Mouse (Mus musculus) cerebellum, adult 9-10 months (tissue): ENCODE measurements around the gene Rnf20.

Source experiments
- DNase-seq: peaks from one replicate; pipeline ENCODE4 v3.0.0; 2022

Rnf20 gene

GRCm38 (mm10) chr4:49661664-49662063 lies 29.9 kb downstream of the Rnf20 start:
- DNase-seq = no peak

GRCm38 (mm10) chr4:49662231-49662630 lies 30.4 kb downstream of the Rnf20 start:
- DNase-seq = no peak

- DNase-seq = no peak
These were observed 33.0 kb downstream of the Rnf20 start for GRCm38 (mm10) chr4:49664850-49665249.

- DNase-seq = no peak
These were observed 44.3 kb downstream of the Rnf20 start for GRCm38 (mm10) chr4:49676071-49676470.

- no peak for DNase-seq
These were observed 45.0 kb downstream of the Rnf20 start for GRCm38 (mm10) chr4:49676790-49677189.

- DNase-seq = no peak
These were observed 48.5 kb downstream of the Rnf20 start for GRCm38 (mm10) chr4:49680171-49680875.

GRCm38 (mm10) chr4:49681812-49682211 lies 50.0 kb downstream of the Rnf20 start, which contains the start of gene Ppp3r2:
Gene Ppp3r2 (minus strand): TSS chr4:49682024.
- DNase-seq = no peak

GRCm38 (mm10) chr4:49688594-49689288 lies 56.9 kb downstream of the Rnf20 start:
- peak; percentile 52 for DNase-seq

GRCm38 (mm10) chr4:49691405-49692194 lies 59.8 kb downstream of the Rnf20 start:
- DNase-seq = no peak
